Mouse (Mus musculus): ENCODE data around the gene Farp1. TPM values are rescaled to one million over a fixed set of nuclear protein-coding genes. Genes with fewer than 3 reads are reported as not detected.
A peak's percentile ranks its signal among the peaks of the same experiment; 100 is the strongest.

The Farp1 gene
- total RNA-seq, 2 experiments from 2014 or later = 41.6 to 58.5 TPM

DNA sequence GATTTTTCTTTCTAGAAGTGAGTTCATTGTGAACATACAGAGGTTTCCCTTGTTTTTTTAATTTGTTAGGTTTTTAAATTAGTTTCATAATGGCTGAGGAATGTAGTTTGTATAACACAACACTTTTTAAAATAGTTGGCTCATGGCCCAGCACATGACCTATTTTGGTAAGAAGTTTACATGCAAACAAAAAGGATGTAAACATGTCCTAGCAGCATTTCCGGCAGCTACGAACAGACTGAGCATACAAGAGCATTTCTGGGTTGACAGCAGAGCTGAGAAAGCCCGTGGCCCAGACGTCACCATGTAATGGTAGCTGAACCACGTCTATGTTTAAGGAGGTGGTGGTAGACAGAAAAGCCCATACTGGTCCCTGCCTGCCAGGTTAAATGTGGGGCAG lies 180.8 kb downstream of the Farp1 start:
- no peak for DNase-seq (ENCODE audit: low spot score in 2 of 2)

DNA sequence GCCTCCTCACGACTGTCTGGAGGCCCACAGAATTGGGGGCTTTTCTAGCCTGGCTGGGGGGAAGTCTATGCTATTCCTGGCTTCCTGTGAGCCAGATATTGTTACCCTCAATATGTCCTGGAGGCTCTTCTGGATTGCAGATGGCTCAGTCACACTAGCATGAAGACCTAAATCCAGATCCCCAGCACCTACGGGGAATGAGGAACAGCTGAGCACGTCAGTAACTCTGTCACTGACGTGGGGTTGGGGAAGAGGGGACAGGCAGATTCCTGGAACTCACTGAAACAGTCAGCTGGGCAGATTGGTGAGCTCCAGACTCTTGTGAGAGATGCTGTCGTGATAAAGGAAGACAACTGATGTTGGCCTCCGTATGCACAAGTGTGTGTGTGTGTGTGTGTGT lies 181.7 kb downstream of the Farp1 start:
- no peak for DNase-seq (ENCODE audit: low spot score in 2 of 2)

DNA sequence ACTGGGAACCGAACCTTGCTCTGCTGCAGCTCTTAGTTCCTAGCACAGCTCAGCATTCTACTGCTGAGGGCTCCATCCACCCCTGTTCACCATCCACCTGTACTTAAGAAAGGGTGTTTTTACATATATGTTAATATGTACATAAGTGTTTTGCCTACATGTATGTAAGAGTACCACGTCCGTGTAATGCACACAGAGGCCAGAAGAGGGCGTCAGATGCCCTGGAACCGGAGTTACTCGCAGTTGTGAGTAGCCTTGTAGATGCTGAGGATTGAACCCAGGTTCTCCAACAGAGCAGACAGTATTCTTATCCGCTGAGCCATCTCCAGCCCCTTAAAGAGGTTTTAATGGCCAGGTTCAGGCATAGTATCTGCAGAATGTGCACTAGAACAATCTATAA lies 183.6 kb downstream of the Farp1 start:
- DNase-seq (ENCODE audit: low spot score in 2 of 2) = no peak

DNA sequence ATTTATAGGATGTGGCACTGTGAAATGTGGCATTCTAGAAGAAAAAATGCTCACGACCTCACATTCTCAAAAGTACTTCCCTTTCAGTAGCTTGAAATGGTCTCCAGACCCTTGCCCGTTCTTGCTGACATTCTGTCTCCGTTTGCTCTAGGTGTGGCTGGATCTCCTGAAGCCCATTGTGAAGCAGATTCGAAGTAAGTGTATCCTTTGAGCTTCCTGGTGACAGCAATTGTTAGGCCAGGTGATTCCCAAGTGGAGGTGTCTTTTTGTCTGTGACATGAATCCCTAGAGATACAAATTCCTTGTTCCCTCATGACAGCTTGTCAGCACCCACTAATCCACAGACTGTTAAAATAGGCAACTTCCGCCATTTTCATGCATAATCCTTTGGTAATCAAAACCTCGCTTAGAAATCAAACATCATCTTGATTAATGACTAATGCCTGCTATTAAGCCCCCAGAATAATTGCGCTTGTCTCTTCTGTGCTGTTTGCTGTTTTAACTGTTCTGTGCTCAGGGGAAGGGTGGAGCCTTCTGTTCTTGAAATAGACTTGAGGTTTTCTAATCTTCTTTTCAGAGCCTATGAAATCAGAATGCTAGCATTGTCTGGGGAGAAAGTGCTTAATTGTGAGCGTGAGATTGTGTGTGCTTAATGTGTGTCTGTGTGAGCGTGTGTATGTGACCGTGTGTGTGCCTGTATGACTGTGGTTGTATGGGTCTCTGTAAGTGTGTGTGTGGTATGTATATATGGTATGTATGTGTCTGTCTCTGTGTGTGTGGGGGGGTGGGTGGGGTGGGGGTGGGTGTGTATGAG lies 184.4 kb downstream of the Farp1 start:
- DNase-seq (ENCODE audit: low spot score in 2 of 2) = no peak

DNA sequence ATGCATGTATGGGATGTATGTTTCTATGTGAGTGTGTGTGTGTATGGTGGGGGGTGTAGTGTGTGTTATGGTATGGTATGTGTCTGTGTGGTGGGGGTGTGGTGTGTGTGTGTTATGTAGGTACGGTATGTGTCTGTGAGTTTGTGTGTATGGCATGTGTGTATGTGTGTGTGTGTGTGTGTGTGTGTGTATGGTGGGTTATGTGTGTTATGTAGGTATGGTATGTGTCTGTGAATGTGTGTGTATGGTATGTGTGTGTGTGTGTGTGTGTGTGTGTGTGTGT lies 185.0 kb downstream of the Farp1 start:
- DNase-seq (ENCODE audit: low spot score in 2 of 2) = no peak

DNA sequence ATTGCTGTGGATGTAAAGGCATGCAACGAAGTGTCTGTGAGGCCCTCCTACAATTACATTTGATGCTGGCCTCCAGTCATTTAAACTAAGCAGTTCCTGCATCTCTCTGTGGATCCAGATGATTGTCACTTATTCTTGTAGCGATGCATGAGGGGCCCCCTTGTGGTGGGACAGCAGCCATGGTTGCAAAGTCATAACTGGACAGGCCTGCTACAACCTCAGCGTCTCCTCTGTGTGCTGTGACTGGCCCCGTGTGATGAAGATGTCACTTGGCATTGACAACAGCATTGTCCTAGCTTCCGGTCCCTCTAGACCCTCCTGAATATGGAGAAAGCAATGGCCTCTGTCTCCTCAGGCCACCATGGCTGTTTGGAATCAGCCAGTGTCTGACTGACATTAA lies 185.7 kb downstream of the Farp1 start:
- peak; percentile 18 to 36 for DNase-seq (ENCODE audit: low spot score in 2 of 2)

DNA sequence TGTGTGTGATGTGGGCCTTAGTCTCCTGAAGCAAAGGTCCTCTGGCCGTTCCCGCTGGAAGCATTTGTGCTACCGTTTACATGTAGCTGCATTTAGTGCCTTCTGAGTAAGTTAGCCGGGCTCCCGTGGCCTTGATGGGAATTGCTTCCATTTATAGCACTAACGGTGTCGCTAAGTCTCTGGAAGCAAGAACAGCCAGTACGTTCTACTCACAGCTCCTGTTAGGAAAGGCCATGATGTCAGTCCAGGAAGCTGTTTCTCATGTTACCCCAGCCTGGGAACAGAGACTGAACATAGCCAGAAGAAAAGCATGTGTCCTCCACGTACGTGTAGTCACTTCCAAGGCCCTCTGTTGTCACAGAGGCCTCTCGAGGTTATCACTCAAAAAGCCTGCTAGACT lies 190.8 kb downstream of the Farp1 start:
- DNase-seq (ENCODE audit: low spot score in 2 of 2) = no peak

DNA sequence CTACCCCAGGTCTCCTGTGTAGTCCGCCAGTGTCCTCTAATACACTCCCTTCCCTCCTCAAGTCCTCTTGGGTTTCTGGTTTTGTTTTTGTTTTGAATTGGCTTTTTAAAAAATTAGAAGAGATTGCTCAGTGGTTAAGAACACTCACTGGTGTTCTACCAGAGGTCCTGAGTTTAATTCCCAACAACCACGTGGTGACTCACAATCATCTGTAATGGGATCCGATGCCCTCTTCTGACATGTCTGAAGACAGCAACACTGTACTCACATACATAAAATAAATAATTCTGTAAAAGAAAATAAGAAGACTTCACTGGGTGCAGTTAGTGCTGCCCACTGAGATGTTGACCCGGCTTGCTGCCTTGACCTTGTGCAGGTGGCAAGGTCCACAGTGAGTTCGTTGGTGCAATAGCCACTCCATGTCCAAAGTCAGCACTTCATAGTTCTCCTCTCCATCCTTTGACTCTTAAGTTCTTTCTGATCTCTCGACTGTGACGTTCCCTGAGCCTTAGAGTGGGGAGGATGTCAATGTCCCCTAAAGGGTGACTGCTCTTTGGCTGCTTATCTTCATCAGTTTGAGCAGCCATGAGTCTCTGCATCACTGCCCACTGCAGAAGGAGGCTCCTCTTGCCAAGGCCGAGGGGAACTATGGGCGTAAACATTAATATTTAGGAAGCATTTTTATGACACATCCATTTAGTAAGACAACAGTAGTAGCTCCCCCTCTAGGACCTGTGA lies 194.2 kb downstream of the Farp1 start:
- DNase-seq (ENCODE audit: low spot score in 2 of 2) = no peak

DNA sequence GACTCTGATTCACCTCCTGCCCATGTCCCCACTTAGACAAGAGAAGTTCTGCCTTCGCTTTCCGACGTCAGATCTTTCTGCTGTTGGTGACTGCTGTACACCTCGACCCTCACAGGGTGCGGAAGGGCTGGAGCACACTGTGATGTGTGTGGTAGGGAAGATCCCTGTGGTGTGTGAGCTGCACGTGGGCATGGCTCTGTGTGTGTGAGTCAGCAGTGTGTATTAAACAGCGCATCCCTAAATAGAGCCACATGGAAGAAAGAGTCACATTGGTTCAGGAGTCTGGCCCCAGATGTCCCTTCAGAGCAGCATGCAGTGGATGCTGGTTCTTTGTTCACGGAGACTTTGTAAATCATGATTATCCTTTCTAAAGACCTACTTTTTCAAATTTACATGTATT lies 196.2 kb downstream of the Farp1 start:
- DNase-seq (ENCODE audit: low spot score in 2 of 2) = no peak

DNA sequence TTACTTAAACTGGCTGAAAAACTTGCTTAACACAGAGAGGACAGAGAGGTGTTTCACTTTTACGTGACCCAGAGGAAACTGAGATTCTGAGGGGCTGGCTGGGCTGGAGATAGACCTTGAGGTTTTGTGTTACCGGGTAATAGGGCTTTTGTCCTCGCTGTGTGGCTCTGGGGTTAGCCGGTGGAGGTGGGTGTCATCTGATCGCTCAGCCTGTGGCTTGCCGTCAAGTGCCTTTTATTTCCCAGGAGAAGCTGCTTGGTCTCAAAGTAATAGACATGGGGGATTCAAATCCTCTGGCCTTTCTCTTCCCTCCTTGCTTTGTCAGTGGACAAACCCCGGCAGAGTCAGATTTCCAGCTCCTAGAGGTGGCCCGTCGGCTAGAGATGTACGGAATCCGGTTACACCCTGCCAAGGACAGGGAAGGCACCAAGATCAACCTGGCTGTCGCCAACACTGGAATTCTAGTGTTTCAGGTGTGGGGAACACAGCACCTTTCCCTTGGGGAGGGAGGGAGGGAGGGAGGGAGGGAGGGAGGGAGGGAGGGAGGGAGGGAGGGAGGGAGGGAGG lies 199.8 kb downstream of the Farp1 start:
- no peak for DNase-seq (ENCODE audit: low spot score in 2 of 2)

DNA sequence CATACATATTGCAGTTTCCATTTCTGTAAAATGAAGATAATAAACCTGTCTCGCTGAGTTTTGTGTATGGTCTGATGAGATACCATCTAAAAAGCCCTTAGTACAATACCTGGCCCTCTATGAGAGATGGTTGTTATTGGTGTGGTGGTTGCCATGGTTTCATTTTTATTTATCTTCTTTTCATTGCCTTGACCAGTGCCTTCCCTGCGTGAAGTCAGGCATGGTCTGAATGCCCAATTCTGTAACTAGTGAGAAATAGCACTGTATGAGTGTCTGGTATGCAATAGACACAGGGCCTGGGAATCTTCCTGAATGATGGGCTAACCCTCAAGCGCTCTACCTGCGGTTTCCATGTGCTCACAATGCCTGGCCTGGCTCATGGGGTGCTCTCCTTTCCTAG lies 201.7 kb downstream of the Farp1 start:
- no peak for DNase-seq (ENCODE audit: low spot score in 2 of 2)

DNA sequence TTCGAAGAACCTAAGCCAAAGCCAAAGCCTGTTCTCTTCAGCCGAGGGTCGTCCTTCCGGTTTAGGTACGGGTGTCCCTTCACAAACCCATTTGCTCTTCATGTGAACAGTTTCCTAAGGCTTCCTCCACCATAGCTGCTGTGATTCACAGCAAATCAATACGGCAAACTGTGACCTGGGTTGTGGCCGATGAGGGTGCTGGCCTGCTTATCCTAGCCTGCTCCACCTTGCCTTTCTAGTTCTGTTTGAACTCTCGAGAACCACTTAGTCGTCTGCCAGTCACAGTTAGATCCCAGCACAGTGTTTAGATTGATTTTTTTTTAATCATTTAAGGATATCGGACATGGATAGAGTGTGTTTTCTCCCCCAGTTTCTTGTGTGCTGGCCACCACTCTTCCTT lies 203.7 kb downstream of the Farp1 start:
- DNase-seq (ENCODE audit: low spot score in 2 of 2) = no peak

DNA sequence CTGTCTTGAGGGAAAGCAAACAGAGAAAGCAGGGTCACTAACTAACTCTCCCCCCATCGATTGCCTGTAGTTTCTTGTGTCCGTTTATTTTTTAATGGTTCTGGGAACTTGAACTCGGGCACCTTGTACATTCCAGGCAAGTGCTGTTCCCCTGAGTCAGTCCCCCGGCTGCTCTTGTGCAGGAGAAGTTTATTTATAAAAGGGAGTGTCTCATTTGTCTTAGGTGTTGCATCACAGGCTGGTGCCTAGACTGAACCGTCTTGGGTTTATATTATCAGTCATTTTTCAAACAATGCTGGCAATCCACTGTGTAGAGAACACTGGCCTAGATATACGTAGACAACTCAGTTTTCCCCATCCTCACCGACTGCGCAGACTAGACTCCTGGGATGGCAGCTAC lies 204.4 kb downstream of the Farp1 start:
- no peak for DNase-seq (ENCODE audit: low spot score in 2 of 2)

DNA sequence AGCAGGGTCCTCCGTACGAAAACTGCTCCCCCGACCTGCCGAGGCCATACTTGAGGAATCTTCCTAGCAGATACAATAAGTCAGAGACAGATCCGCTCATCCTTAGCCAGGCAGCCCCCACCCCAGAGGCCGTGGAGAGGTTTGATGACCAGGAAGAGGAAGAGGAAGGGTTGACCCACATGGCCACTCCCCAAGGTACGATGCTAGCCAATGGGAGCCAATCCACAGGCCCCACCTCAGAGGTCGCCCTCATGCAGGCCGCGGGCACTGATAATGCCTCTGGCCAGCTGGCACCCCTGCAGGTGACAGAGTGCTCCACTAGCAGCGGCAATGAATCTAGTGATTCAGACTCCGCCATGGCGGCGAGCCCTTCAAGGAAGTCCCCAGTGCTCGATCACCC lies 209.1 kb downstream of the Farp1 start:
- no peak for DNase-seq (ENCODE audit: low spot score in 2 of 2)

DNA sequence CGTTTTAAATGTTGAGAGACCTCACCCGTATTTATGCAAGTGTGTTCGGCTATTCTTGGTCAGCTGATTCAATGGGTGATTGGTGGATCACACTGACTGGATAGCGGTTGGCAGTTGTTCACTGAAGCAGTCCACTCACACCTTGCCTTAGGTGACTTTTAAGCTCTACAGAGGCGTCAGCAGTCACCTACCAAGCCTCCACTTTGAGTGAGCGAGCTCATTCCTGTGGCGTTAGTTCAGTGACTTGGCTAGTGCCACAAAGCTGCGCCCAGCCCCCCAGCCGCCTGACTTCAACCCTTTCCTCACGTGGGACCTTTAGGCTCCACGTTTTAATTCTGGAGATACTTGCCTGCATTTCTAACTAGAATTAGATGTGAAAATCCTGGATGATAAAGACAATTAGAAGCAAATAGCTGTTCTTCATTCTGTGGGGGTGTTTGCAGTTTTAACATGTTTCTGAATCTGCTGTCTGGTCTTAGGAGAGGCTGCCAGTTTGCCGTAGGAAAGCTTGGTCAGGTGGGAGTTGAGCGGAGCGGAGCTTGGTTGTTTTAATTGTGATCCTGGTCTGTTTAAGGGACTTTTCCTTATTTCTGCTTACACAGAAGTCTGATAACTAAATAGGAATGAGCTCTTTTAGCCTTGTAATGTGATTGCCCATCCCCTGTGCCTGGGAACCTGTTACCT lies 211.2 kb downstream of the Farp1 start:
- no peak for DNase-seq (ENCODE audit: low spot score in 2 of 2)

DNA sequence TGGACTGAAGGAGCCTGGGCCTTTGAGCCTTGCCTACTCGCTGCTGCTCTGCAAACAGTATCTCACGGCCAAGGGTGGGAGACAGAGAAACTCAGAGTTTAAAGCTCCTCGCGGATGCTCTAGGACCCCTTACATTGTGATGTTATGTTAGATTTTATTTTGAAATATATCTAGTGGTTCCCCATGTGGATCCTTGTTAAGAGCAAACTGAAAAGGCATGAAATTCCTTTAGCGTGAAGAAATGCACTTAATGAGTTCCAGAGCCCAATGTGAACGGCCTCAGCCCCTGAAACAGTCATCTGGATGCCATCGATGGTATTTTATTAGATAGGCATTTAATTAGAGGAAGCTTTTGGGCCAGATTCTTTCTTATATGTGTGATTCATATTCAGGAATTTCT lies 212.3 kb downstream of the Farp1 start:
- DNase-seq (ENCODE audit: low spot score in 2 of 2) = no peak

DNA sequence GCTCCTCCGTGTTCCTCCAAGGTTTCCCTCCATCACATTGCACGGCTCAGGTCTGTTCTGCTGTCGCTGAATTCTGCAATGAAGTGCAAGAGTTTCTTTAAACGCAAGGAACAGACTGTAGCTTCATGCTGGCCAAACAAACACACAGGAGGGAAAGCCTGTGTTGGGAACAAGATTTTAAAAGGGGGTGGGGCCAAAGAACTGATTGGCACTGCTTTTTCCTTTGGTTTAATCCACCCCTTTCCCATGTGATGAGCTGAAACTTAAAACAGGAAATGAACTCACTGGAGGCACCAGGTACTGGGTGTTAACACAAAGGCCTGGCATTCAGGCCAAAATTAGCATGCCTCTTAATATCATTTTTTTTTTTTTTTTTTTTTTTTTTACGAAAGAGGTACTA lies 213.3 kb downstream of the Farp1 start:
- DNase-seq (ENCODE audit: low spot score in 2 of 2) = no peak

DNA sequence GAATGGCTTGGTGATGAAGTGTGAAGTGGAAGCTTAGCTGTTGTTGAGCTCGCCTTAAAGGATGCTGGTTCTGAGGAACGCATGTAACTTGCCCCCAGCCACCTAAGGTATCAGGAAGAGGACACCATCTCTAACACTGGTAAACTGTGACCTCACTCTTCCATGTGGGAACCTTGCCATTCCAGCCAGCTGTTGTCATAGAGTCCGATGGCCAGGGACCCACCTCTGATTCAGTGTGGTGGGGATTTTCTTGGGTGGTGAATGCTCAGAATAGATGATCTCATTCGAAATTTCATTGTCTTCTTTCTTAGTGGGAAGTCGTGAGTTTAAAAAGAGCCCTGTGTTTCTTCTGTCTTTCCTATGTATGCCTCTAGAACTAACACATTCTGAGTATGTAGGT lies 216.1 kb downstream of the Farp1 start:
- DNase-seq (ENCODE audit: low spot score in 2 of 2) = no peak

DNA sequence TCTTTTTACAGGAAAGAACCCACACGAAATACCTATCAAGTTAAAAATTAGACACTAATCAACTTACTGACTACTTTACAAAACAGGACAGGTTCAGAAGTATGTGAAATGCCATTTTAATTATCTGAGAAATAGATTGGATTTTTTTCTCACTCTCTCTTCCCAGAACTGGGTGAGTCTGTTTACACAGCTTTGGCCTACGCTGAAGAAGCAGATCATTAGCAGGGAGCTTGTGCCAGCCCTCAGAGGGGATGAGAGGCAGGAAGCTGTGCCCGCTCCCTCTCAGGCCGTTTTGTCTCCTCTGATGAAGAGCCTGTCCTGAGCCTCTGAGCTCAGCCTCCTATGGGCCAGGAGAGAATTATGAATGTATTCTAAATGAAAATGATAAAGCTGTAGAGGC lies 216.7 kb downstream of the Farp1 start:
- DNase-seq (ENCODE audit: low spot score in 2 of 2) = no peak

DNA sequence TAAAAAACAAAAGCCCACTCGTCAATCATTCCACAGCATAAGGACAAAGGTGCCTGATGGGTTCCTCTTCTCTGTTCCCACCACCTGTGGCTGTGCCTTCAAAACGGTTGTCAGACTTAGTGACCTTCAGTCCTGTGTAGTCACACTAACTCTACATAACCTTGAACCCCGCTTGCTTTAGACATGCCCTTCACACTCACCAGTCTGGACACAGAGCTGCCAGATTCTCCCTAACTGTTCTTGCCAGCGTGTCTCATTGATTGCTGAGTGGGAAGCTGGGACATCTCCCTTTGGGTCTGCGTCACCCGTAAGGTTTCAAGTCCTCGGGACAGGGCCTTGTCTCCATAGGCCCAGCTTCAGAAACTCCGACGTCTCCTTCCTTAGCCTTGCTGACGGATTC lies 217.5 kb downstream of the Farp1 start:
- no peak for DNase-seq (ENCODE audit: low spot score in 2 of 2)

DNA sequence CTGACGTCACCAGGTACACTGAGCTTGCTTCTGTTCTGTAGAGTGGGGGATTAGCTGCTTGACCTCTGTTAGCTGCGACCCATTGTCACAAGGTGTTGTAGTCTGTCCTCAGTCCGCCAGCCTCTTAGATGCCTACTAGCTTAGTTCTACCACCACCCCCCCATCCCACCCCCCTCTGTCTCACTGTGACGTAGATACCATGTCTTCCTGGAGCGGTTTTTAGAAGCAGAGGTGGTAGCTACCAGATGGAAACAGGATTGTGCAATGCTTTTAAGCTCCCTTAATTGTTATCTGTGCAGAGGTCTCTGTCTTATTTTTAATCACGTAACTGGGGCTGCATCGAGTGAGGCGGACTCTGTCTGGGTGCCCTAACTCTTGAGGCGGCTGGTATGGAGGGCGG lies 219.9 kb downstream of the Farp1 start:
- no peak for DNase-seq (ENCODE audit: low spot score in 2 of 2)

DNA sequence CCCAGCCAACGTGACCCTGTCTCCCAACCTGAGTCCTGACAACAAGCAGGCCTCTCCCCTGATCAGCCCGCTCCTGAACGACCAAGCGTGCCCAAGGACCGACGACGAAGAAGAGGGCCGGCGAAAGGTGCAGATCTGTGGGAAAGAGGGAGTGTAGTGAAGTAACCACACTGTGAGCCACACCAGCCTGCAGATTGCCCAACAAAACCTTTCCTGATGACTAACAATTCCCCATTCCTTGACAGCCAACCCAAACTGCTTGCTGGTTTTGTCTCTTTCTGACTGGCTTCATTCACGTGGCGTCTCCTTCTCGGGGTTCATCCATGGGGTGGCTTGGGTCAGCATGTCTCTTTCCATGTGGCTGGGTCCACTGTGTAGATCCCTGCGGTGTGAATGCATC lies 220.5 kb downstream of the Farp1 start:
- no peak for DNase-seq (ENCODE audit: low spot score in 2 of 2)
